Mouse (Mus musculus) ES-E14 (cell line): ENCODE measurements around the gene Tax1bp1. TPM values are rescaled to one million over a fixed set of nuclear protein-coding genes. Genes with fewer than 3 reads are reported as not detected.

Source experiments
- DNase-seq: peaks from one replicate; pipeline ENCODE4 v3.0.0-alpha.2; 2013; ENCODE audit warnings: low read depth, low spot score
- H3K27ac ChIP-seq: 2 replicates; pipeline ENCODE4 v1.5.1; 2012; ENCODE audit warnings: low read depth, mild to moderate bottlenecking, low read length, moderate library complexity, mixed read lengths; ENCODE audit not compliant: poor library complexity, insufficient read depth, severe bottlenecking
- H3K36me3 ChIP-seq: 2 replicates; pipeline ENCODE4 v1.6.1; 2012; ENCODE audit warnings: mild to moderate bottlenecking, low read length, moderate library complexity, mixed read lengths; ENCODE audit not compliant: control insufficient read depth, poor library complexity, insufficient read depth, severe bottlenecking
- H3K4me1 ChIP-seq, 2 experiments: fragments of 150-350 bp in 1 of 2; sonication (generic) in 1 of 2; 2 replicates each; pipeline ENCODE4 v1.6.1; 2012; ENCODE audit warnings: low read length in 2 of 2, mild to moderate bottlenecking in 1 of 2, mixed read lengths in 1 of 2; ENCODE audit not compliant: control insufficient read depth in 2 of 2, insufficient read depth in 2 of 2, poor library complexity in 1 of 2
- H3K4me3 ChIP-seq, 2 experiments: fragments of 150-350 bp in 1 of 2; sonication (generic) in 1 of 2; 2 replicates each; pipeline ENCODE4 v1.5.1; 2012; ENCODE audit warnings: low read length in 2 of 2, low read depth in 1 of 2, mild to moderate bottlenecking in 1 of 2, mixed read lengths in 1 of 2; ENCODE audit not compliant: insufficient read depth in 1 of 2, poor library complexity in 1 of 2, severe bottlenecking in 1 of 2
- H3K9ac ChIP-seq: 2 replicates; pipeline ENCODE4 v1.6.1; 2012; ENCODE audit warnings: low read depth, mild to moderate bottlenecking, low read length, mixed read lengths; ENCODE audit not compliant: poor library complexity, insufficient read depth, severe bottlenecking
- H3K9me3 ChIP-seq: fragments of 150-350 bp; sonication (generic); 2 replicates; pipeline ENCODE4 v1.6.1; 2012; ENCODE audit warnings: low read depth, mild to moderate bottlenecking, low read length; ENCODE audit not compliant: control insufficient read depth, insufficient read depth
- CHD2 ChIP-seq: IDR thresholded peaks from 2 replicates; pipeline ENCODE4 v1.6.1; 2014; ENCODE audit warnings: mild to moderate bottlenecking, low read depth, low read length, inconsistent platforms
- HCFC1 ChIP-seq: IDR thresholded peaks from 2 replicates; pipeline ENCODE4 v1.6.1; 2012; ENCODE audit warnings: low read length, inconsistent platforms, borderline replicate concordance; ENCODE audit not compliant: insufficient read depth
- MAFK ChIP-seq: IDR thresholded peaks from 2 replicates; pipeline ENCODE4 v1.6.1; 2014; ENCODE audit warnings: mild to moderate bottlenecking, low read depth, low read length, inconsistent platforms; ENCODE audit not compliant: insufficient read depth
- ZC3H11A ChIP-seq: IDR thresholded peaks from 2 replicates; pipeline ENCODE4 v1.6.1; 2012; ENCODE audit warnings: low read depth, mild to moderate bottlenecking, inconsistent platforms, low read length, borderline replicate concordance
- ZNF384 ChIP-seq: IDR thresholded peaks from 2 replicates; pipeline ENCODE4 v1.6.1; 2012; ENCODE audit warnings: low read depth, low read length, inconsistent platforms
- in situ Hi-C, 2 experiments: fragments of 600-800 bp; cut with MboI; formaldehyde crosslinking; loops; one replicate each; pipeline ENCODE4 v1.15.1; 2025; ENCODE audit warnings: low sequenced_read_pairs in 2 of 2, inconsistent platforms in 1 of 2; ENCODE audit not compliant: unreplicated experiment in 2 of 2
- total RNA-seq: library from RNA; depleted of rRNA; stranded (reverse); fragments of 300-350 nt; gene quantifications from 2 replicates; pipeline ENCODE4 v1.2.3, GENCODE M21; 2012

The Tax1bp1 gene
- total RNA-seq, 1 experiment = 74.0 TPM

DNA sequence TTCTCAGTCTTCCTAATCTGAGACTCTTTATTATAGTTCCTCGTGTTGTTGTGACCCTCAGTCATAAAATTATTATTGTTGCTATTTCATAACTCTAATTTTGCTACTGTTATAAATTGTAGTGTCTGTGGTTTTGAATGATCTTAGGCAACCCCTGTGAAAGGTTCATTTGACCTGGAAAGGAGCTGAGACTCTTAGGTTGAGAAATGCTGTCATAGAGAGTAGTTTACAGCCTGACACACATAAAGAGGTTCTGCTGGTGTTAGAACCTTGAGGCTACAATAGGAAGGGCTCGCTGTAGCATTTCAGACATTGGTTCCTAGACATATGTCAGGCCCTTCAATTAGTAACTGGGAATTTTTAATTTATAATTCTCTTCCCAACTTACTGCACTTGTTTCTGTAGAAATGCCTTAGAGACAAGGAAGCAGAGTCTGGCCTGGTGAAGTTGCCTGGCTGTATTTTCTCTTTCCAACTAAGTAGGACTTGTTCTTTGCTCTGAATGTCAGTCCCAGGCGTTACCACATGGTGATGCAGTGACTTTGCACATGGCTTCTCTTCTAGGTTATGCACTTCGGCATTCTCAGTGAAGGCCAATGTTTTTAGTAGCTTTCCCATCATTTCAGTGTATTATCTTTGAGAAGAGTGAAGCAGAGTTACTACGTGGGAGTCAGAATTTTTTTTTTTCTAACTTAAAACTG is 4.1 kb downstream of the Tax1bp1 start:
- Histone ChIP-seq H3K27ac (no peak overlapping the region), H3K9ac (no peak overlapping the region), H3K4me3 (no peak overlapping the region), H3K4me1 (no peaks in the 10 kb centered on the region), H3K9me3 (no peaks in the 10 kb centered on the region), H3K36me3 (no peaks in the 10 kb centered on the region)
- in situ Hi-C loops = no loop called here
- TF ChIP-seq MAFK (no peak), ZNF384 (no peak), CHD2 (no peak), HCFC1 (no peak), ZC3H11A (no peak)
- no peak for DNase-seq

GRCm38 (mm10) chr6:52724805-52725439 is 11.4 kb downstream of the Tax1bp1 start:
- in situ Hi-C loops = no loop called here
- DNase-seq = peak; percentile 47
- TF ChIP-seq ZC3H11A (0 out of 2 replicates have a peak, but pooled peaks have one; percentile 14), HCFC1 (no peak)
- Histone ChIP-seq H3K9ac (no peak overlapping the region), H3K36me3 (peaks cover 2% of the 10 kb centered on the region), H3K27ac (no peak overlapping the region), H3K9me3 (no peaks in the 10 kb centered on the region), H3K4me3 (no peak overlapping the region), H3K4me1 (no peaks in the 10 kb centered on the region)

GRCm38 (mm10) chr6:52730338-52730737 is 16.8 kb downstream of the Tax1bp1 start:
- Histone ChIP-seq H3K36me3 (no peaks in the 10 kb centered on the region; the same call in 1 of the 2 replicates), H3K9ac (no peak overlapping the region), H3K27ac (no peak overlapping the region), H3K4me3 (no peak overlapping the region), H3K9me3 (no peaks in the 10 kb centered on the region), H3K4me1 (no peaks in the 10 kb centered on the region)
- TF ChIP-seq HCFC1 (no peak), ZNF384 (no peak), ZC3H11A (no peak), MAFK (no peak), CHD2 (no peak)
- in situ Hi-C loops = no loop called here
- no peak for DNase-seq

GRCm38 (mm10) chr6:52734630-52735029 is 21.1 kb downstream of the Tax1bp1 start:
- no peak for TF ChIP-seq MAFK
- no peak for TF ChIP-seq HCFC1
- no peak for TF ChIP-seq CHD2
- no peak for TF ChIP-seq ZNF384
- TF ChIP-seq ZC3H11A = no peak

More at GRCm38 (mm10) chr6:52734630-52735029, 21.1 kb downstream of the Tax1bp1 start:
- Histone ChIP-seq H3K36me3 (peaks cover 5% of the 10 kb centered on the region), H3K9ac (no peak overlapping the region), H3K4me3 (no peak overlapping the region), H3K9me3 (no peaks in the 10 kb centered on the region), H3K27ac (no peak overlapping the region), H3K4me1 (no peaks in the 10 kb centered on the region)
- in situ Hi-C loops = no loop called here
- no peak for DNase-seq
